Mouse (Mus musculus) stomach, postnatal 0 days (tissue): ENCODE measurements at regions not wholly inside any gene's neighbourhood (a gene's known extent, or its start where the extent isn't known, plus 50 kb on each side); places are given as distances from the start of the nearest gene placed in this dataset.

Experiments
- CTCF ChIP-seq: IDR thresholded peaks from 2 replicates; pipeline ENCODE4 v1.5.1; 2016; ENCODE audit warnings: antibody characterized with exemption, low read depth, mild to moderate bottlenecking, moderate library complexity
- EP300 ChIP-seq: optimal IDR thresholded peaks from 2 replicates; pipeline ENCODE3; 2016; ENCODE audit warnings: antibody characterized with exemption

GRCm38 (mm10) chr19:26340155-26340554, 264.7 kb upstream of the Smarca2 start:
- no peak for TF ChIP-seq CTCF
- no peak for TF ChIP-seq EP300
